Mouse (Mus musculus): Measurements from ENCODE around the gene Epb41l5. TPM values are rescaled to one million over a fixed set of nuclear protein-coding genes. Genes with fewer than 3 reads are reported as not detected.

Epb41l5 gene
- total and polyA plus RNA-seq, 3 experiments = 2.1 to 5.8 (median 3.8) TPM

GRCm38 (mm10) chr1:119544611-119545155 lies 104.1 kb downstream of the Epb41l5 start:
- 76% methylated on average over 5 of the region's 5 CpGs for WGBS
- Histone ChIP-seq H3K79me2 (replicated peaks; ENCODE audit: control insufficient read depth, insufficient read depth, low read length) (no peaks in the 10 kb centered on the region), H3K4me3 (no peak overlapping the region), H3K9ac (ENCODE audit: low read depth, low read length) (no peak overlapping the region), H3K27ac (no peak overlapping the region), H3K36me3 (ENCODE audit: control insufficient read depth, insufficient read depth, low read length) (no peaks in the 10 kb centered on the region), H3K27me3 (ENCODE audit: control insufficient read depth, insufficient read depth, low read length) (no peaks in the 10 kb centered on the region), H3K4me1 (ENCODE audit: control insufficient read depth, insufficient read depth, low read length) (no peaks in the 10 kb centered on the region; the same call in 1 of the 2 replicates)
- no peak for DNase-seq
- TF ChIP-seq POLR2A (IDR thresholded peaks at IDR 0.05; ENCODE audit: insufficient read depth, low read depth, low read length) (no peak), CTCF (IDR thresholded peaks at IDR 0.05) (no peak), EP300 (IDR thresholded peaks at IDR 0.05; ENCODE audit: insufficient read depth, low read depth, low read length) (no peak)
- intact Hi-C loops (cut with DNase I) = loop anchor here (5.0 kb wide), 1 partner anchor 457 kb away; no protein-coding TSS in a partner anchor

DNA sequence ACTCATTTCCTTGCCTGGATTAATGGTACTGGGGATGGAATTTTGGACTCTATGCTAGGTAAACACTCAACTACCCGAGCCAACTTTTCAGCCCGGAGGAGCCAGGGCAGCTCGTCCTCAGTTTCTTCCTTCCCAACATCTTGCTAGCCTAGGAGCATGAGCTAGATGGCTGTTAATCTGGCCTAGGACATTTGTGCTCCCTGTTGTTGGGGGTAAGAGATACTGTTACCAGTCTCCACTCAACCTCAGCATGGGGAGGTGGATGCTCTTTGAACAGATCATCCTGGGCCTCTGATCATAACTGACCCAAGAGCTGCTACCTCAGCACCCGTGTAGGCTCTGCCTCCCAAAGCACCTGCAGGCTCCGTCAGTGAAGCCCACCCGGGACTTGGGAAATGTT lies 105.5 kb downstream of the Epb41l5 start:
- WGBS = 86% methylated on average over 6 of the region's 6 CpGs
- Histone ChIP-seq H3K27ac (no peak overlapping the region), H3K4me3 (no peak overlapping the region), H3K79me2 (replicated peaks; ENCODE audit: control insufficient read depth, insufficient read depth, low read length) (no peaks in the 10 kb centered on the region), H3K36me3 (ENCODE audit: control insufficient read depth, insufficient read depth, low read length) (no peaks in the 10 kb centered on the region), H3K4me1 (ENCODE audit: control insufficient read depth, insufficient read depth, low read length) (no peaks in the 10 kb centered on the region; the same call in 1 of the 2 replicates), H3K27me3 (ENCODE audit: control insufficient read depth, insufficient read depth, low read length) (no peaks in the 10 kb centered on the region), H3K9ac (ENCODE audit: low read depth, low read length) (no peak overlapping the region)
- DNase-seq = no peak
- intact Hi-C loops (cut with DNase I) = no loop called here
- no peak for TF ChIP-seq EP300 (IDR thresholded peaks at IDR 0.05; ENCODE audit: insufficient read depth, low read depth, low read length)
- TF ChIP-seq POLR2A (IDR thresholded peaks at IDR 0.05; ENCODE audit: insufficient read depth, low read depth, low read length) = no peak
- TF ChIP-seq CTCF (IDR thresholded peaks at IDR 0.05) = no peak

- DNase-seq = no peak
- no peaks in the 10 kb centered on the region for H3K36me3 ChIP-seq (ENCODE audit: control insufficient read depth, insufficient read depth, low read length)
- no peaks in the 10 kb centered on the region; the same call in 1 of the 2 replicates for H3K4me1 ChIP-seq (ENCODE audit: control insufficient read depth, insufficient read depth, low read length)
- no peaks in the 10 kb centered on the region for H3K27me3 ChIP-seq (ENCODE audit: control insufficient read depth, insufficient read depth, low read length)
- no peaks in the 10 kb centered on the region for H3K79me2 ChIP-seq (replicated peaks; ENCODE audit: control insufficient read depth, insufficient read depth, low read length)
- no peak overlapping the region for H3K4me3 ChIP-seq
- TF ChIP-seq POLR2A (IDR thresholded peaks at IDR 0.05; ENCODE audit: insufficient read depth, low read depth, low read length) (no peak), EP300 (IDR thresholded peaks at IDR 0.05; ENCODE audit: insufficient read depth, low read depth, low read length) (no peak), CTCF (IDR thresholded peaks at IDR 0.05) (no peak)
- H3K9ac ChIP-seq (ENCODE audit: low read depth, low read length) = no peak overlapping the region
- no peak overlapping the region for H3K27ac ChIP-seq
- WGBS = 63% methylated on average over 3 of the region's 3 CpGs
- intact Hi-C loops (cut with DNase I) = no loop called here
Observed at GRCm38 (mm10) chr1:119541570-119541969, 107.2 kb downstream of the Epb41l5 start.

DNA sequence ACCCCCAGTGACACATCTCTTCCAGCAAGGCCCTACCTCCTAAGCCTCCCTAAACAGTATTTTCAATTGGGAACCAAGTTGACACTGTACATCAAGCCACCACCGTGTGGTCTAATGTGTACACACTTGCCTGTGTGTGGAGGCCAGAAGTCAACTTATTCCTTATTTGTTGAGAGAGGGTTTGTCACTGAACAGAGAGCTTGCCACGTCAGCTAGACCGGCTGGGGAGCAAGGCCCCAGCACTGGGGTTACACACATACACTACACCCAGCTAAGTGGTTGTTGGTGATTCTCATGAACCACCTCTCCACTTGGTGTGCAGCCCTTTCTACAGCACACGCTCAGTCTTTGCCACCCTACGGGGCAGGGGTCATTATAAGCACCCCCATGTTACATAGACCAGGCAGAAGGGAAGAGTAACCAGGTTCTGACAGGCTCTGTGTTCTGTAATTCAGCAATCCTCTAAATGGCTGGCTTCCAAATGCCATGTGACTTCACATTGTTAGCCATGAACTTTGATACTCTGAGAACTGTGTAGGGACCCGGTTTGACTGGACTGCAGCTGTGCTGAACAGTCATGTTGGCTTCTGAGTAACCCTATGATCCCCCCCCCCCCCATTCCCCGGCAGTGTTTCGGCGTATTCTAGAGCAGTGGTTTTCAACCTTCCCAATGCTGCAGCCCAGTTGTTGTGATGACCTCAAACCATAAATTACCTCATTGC lies 107.8 kb downstream of the Epb41l5 start:
- TF ChIP-seq POLR2A (IDR thresholded peaks at IDR 0.05; ENCODE audit: insufficient read depth, low read depth, low read length) = no peak
- no peak for TF ChIP-seq EP300 (IDR thresholded peaks at IDR 0.05; ENCODE audit: insufficient read depth, low read depth, low read length)
- TF ChIP-seq CTCF (IDR thresholded peaks at IDR 0.05) = no peak
- Histone ChIP-seq H3K27ac (no peak overlapping the region), H3K36me3 (ENCODE audit: control insufficient read depth, insufficient read depth, low read length) (no peaks in the 10 kb centered on the region), H3K4me3 (no peak overlapping the region), H3K9ac (ENCODE audit: low read depth, low read length) (no peak overlapping the region), H3K27me3 (ENCODE audit: control insufficient read depth, insufficient read depth, low read length) (no peaks in the 10 kb centered on the region), H3K79me2 (replicated peaks; ENCODE audit: control insufficient read depth, insufficient read depth, low read length) (no peaks in the 10 kb centered on the region), H3K4me1 (ENCODE audit: control insufficient read depth, insufficient read depth, low read length) (no peaks in the 10 kb centered on the region; the same call in 1 of the 2 replicates)
- 78% methylated on average over 9 of the region's 9 CpGs for WGBS
- no peak for DNase-seq
- intact Hi-C loops (cut with DNase I) = no loop called here

- no peak for TF ChIP-seq POLR2A (IDR thresholded peaks at IDR 0.05; ENCODE audit: insufficient read depth, low read depth, low read length)
- no peak for TF ChIP-seq EP300 (IDR thresholded peaks at IDR 0.05; ENCODE audit: insufficient read depth, low read depth, low read length)
- no peak for TF ChIP-seq CTCF (IDR thresholded peaks at IDR 0.05)
- Histone ChIP-seq H3K4me3 (no peak overlapping the region), H3K36me3 (ENCODE audit: control insufficient read depth, insufficient read depth, low read length) (no peaks in the 10 kb centered on the region), H3K27me3 (ENCODE audit: control insufficient read depth, insufficient read depth, low read length) (no peaks in the 10 kb centered on the region), H3K79me2 (replicated peaks; ENCODE audit: control insufficient read depth, insufficient read depth, low read length) (no peaks in the 10 kb centered on the region), H3K4me1 (ENCODE audit: control insufficient read depth, insufficient read depth, low read length) (no peaks in the 10 kb centered on the region; the same call in 1 of the 2 replicates), H3K9ac (ENCODE audit: low read depth, low read length) (no peak overlapping the region), H3K27ac (no peak overlapping the region)
- WGBS = 59% methylated on average over 2 of the region's 2 CpGs
- DNase-seq = no peak
- intact Hi-C loops (cut with DNase I) = no loop called here
Observed at GRCm38 (mm10) chr1:119539252-119539651, 109.5 kb downstream of the Epb41l5 start.

DNA sequence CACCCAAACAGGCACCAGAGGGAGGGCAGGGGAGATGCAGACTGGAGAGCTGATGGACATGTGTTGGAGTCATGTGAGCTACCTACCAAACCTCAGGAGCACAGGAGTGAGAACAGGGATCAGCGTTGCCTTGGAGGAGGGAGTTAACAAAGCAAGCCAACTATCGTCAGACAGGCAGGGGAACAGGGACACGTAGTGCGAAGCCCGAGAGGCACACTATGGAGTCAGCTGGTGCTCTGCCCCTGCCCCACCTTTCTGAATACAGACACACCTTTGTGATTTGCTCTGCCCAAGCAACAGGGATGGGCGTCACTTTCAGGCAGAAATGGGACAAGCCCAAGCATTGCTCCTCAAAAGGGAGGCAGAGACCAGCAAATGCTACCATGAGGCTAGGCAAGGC lies 111.1 kb downstream of the Epb41l5 start:
- no peak overlapping the region for H3K9ac ChIP-seq (ENCODE audit: low read depth, low read length)

More for the DNA sequence above, 111.1 kb downstream of the Epb41l5 start:
- intact Hi-C loops (cut with DNase I) = no loop called here
- H3K4me3 ChIP-seq = no peak overlapping the region
- H3K27me3 ChIP-seq (ENCODE audit: control insufficient read depth, insufficient read depth, low read length) = no peaks in the 10 kb centered on the region
- 91% methylated on average over 6 of the region's 6 CpGs for WGBS
- no peak overlapping the region for H3K27ac ChIP-seq
- H3K4me1 ChIP-seq (ENCODE audit: control insufficient read depth, insufficient read depth, low read length) = no peaks in the 10 kb centered on the region; the same call in 1 of the 2 replicates
- TF ChIP-seq EP300 (IDR thresholded peaks at IDR 0.05; ENCODE audit: insufficient read depth, low read depth, low read length) = no peak
- TF ChIP-seq POLR2A (IDR thresholded peaks at IDR 0.05; ENCODE audit: insufficient read depth, low read depth, low read length) = no peak
- no peak for TF ChIP-seq CTCF (IDR thresholded peaks at IDR 0.05)
- no peaks in the 10 kb centered on the region for H3K79me2 ChIP-seq (replicated peaks; ENCODE audit: control insufficient read depth, insufficient read depth, low read length)
- no peaks in the 10 kb centered on the region for H3K36me3 ChIP-seq (ENCODE audit: control insufficient read depth, insufficient read depth, low read length)
- no peak for DNase-seq

All from heart, adult 2 months (tissue).